Mouse (Mus musculus) frontal cortex, adult (tissue): ENCODE data around the gene Tbx5.
"Not testable (repeated sequence)": the region's sequence is repeated elsewhere in the genome, so short reads cannot be mapped to it uniquely, and the experiment has no call there.

ENCODE experiments used
- ATAC-seq: cut with Nextera tagmentation; 2 replicates; pipeline ENCODE4 v1.9.2; 2017; ENCODE audit warnings: mild to moderate bottlenecking, moderate library complexity, mixed read lengths; ENCODE audit not compliant: low TSS enrichment

The Tbx5 gene

GRCm38 (mm10) chr5:119842701-119843393 is 10.4 kb downstream of the Tbx5 start:
- no peak for ATAC-seq

GRCm38 (mm10) chr5:119843394-119843777 is 10.9 kb downstream of the Tbx5 start:
- ATAC-seq = no peak

GRCm38 (mm10) chr5:119844366-119844765 is 11.9 kb downstream of the Tbx5 start:
- ATAC-seq = no peak

- no peak for ATAC-seq
These were observed 12.5 kb downstream of the Tbx5 start for GRCm38 (mm10) chr5:119844994-119845393.

- ATAC-seq = no peak
These were observed 24.6 kb downstream of the Tbx5 start for GRCm38 (mm10) chr5:119857052-119857451.

GRCm38 (mm10) chr5:119861301-119861700 is 28.8 kb downstream of the Tbx5 start:
- no peak for ATAC-seq

- no peak for ATAC-seq
These were observed 30.0 kb downstream of the Tbx5 start for GRCm38 (mm10) chr5:119862431-119862830.

- no peak for ATAC-seq
These were observed 34.1 kb downstream of the Tbx5 start for GRCm38 (mm10) chr5:119866277-119867235.

GRCm38 (mm10) chr5:119867986-119868385 is 35.5 kb downstream of the Tbx5 start:
- ATAC-seq = no peak

- ATAC-seq = no peak
These were observed 43.0 kb downstream of the Tbx5 start for GRCm38 (mm10) chr5:119875421-119875820.

- ATAC-seq = no peak
These were observed 44.7 kb downstream of the Tbx5 start for GRCm38 (mm10) chr5:119877185-119877584.

GRCm38 (mm10) chr5:119885595-119885994 is 53.1 kb downstream of the Tbx5 start:
- no peak for ATAC-seq

GRCm38 (mm10) chr5:119887381-119887780 is 54.9 kb downstream of the Tbx5 start:
- no peak for ATAC-seq

GRCm38 (mm10) chr5:119891960-119892359 is 59.5 kb downstream of the Tbx5 start:
- ATAC-seq = no peak

- no peak for ATAC-seq
These were observed 60.6 kb downstream of the Tbx5 start for GRCm38 (mm10) chr5:119893060-119893459.

- ATAC-seq = no peak
These were observed 64.1 kb downstream of the Tbx5 start for GRCm38 (mm10) chr5:119896605-119897004.

- ATAC-seq = peak; percentile 91
These were observed 84.2 kb downstream of the Tbx5 start for GRCm38 (mm10) chr5:119916551-119917171.

- not testable (repeated sequence) for ATAC-seq
These were observed 85.9 kb downstream of the Tbx5 start for GRCm38 (mm10) chr5:119918381-119918780.

- ATAC-seq = no peak
These were observed 88.5 kb downstream of the Tbx5 start for GRCm38 (mm10) chr5:119920941-119921340.

- no peak for ATAC-seq
These were observed 89.8 kb downstream of the Tbx5 start for GRCm38 (mm10) chr5:119922229-119922628.
